Mouse (Mus musculus) T-helper 17 cell (primary cell): ENCODE measurements around the gene Vamp1.

Source experiments
- in situ Hi-C, 2 experiments: fragments of 300-600 bp; cut with MboI, MseI; formaldehyde crosslinking; loops; 1 replicate in 1 of 2; 2 replicates in 1 of 2; pipeline ENCODE4 v1.15.1; 2025; ENCODE audit warnings: high pct_unique_total_duplicates in 2 of 2

The Vamp1 gene

GRCm38 (mm10) chr6:125215148-125215954 is at the start of gene Vamp1:
TSS of gene Vamp1 (plus strand) at chr6:125215551.
- in situ Hi-C loops: no loop called here

DNA sequence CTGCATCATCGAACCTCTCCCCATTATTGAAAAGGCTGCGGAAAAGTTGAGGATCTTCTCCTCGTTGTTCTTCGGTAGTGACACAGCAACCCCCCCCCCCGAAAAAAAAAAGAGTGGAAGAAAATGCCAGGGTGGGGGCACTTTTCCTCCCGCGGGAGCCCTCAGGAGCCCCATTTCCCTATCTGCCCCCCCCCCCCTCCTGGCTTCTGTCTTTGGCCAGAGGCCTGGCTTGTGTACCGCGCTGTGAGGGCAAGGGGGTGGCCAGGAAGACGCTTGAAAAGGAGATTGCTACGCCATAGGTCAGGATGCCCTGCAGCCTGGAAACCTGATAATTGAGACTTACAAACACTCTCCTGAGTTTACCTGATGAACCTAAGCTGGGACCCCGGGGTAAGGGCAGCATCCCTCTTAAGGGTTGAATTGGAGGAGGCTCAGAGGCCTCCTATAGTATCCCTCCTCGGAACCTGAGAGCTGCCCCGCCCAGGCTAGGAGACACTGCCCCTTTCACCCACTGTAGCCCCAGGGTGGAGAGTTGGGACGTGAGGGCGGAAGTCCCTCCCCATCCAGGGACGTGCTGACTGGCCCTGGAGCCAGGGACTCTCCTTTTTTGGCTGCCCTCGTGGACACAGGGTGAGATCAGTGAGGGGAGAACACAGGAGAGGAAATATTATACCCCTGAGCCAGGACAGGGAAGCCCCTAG is 49.1 kb upstream of the Vamp1 start, which contains the start of gene Gapdh:
Gene Gapdh, minus strand, starts transcription at position 417 of the 701 bp plus-strand sequence.
- in situ Hi-C loops: no loop called here

GRCm38 (mm10) chr6:125166861-125167650 is 48.3 kb upstream of the Vamp1 start:
- in situ Hi-C loops: no loop called here

DNA sequence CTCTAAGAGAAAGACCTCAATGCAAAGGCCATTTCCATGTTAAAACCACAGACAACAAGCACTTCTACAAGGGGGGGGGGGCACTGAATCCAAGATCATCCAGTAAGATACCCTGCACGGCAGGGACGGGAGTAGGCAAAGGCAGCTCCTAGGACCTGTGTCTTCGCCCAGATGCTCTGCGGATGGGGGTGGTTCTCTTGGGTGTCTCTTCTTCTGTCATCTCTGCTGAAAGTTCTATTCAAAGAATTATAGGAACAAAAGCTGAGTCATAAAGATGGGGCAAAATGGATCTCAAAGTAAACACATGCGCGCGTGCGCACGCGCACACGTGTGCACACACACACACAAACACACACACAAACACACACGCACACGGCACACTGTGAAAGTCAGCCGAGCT is 47.3 kb upstream of the Vamp1 start:
- in situ Hi-C loops: no loop called here

DNA sequence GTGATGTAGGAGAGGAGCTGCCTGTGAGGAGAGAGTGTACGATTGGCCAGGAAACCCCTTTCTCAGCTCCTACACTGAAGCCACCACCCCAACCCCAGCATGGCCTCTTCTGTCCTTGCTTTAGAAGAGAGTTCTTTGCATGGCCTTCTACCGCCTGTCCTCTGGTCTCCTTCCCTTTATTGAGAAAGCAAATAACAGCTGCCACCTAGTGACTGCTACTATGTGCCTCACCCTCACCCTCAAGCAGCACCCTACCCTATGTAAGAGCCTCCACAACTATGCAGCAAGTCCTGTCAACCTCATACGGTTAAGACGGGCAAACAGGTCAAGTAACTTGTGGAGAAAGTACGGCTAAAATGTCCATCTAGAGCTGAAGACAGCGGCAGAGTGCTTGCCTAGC is 45.2 kb upstream of the Vamp1 start:
- in situ Hi-C loops: loop anchor here (5.0 to 10.0 kb wide), 2 partner anchors 55 to 102 kb away; no protein-coding TSS in a partner anchor

- in situ Hi-C loops: loop anchor here (5.0 to 10.0 kb wide), 2 partner anchors 58 to 100 kb away; no protein-coding TSS in a partner anchor
Observed at GRCm38 (mm10) chr6:125172474-125172873, 42.9 kb upstream of the Vamp1 start.

DNA sequence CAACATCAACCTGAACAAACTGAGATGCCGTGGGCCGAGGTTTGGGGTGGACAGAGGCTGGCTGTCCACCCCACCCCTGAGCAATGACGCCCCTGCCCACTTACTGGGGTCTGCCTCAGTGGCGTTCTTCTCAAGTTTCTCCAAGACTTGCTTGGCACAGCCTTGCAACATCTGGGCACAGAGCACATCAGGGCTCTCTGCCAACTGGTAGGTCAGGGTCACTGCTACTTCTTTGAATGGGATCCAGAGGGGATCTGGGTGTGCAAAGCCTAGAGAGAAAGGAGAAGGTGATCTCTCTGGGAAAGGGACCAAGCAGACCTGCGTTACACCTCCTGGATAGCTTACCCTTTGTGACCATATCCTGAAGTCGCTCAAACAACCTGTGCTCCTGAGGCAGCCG is 42.1 kb upstream of the Vamp1 start:
- in situ Hi-C loops: loop anchor here (5.0 to 10.0 kb wide), 2 partner anchors 58 to 99 kb away; no protein-coding TSS in a partner anchor

- in situ Hi-C loops: loop anchor here in 1 of 2 experiments (10.0 kb wide), 1 partner anchor 61 kb away; no protein-coding TSS in a partner anchor
Observed at GRCm38 (mm10) chr6:125175469-125175868, 39.9 kb upstream of the Vamp1 start.

DNA sequence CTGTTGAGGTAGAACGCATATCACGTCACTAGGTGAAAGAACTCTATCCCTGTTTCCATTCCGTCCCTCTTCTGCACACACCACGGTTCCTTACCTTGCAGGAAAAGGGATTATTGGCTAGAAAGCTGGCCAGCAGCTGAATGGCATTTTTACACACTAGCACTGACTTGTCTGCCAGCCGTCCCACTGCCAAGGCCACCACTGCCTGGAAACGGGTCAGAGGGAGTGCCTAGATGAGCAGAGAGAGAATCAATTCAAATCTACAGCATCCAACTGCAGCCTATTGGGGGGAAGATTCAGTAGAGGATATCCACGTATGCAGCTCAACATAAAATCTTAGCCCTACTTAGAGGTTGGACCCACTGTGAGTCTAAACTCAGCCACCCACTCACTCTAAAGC is 35.8 kb upstream of the Vamp1 start:
- in situ Hi-C loops: loop anchor here in 1 of 2 experiments (10.0 kb wide), 1 partner anchor 65 kb away; no protein-coding TSS in a partner anchor

DNA sequence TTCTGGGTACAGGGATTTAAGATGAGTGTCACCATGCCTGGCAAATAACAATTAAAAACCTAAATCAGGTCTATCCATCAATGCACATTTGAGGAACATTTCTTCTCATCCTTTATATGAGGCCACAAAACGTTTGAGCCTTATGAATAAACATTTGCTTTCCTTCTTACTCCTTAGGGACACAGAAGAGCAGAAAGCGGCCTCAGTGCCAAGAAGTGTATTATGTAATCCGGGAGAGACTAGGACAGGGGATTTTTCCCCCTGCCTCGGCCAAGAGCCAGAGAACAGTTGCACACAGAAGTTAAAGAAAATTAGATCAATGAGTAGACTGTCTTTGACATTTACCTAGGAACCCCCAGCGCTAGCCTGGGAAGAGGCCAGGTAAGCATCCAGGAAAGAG is 33.2 kb upstream of the Vamp1 start:
- in situ Hi-C loops: no loop called here

DNA sequence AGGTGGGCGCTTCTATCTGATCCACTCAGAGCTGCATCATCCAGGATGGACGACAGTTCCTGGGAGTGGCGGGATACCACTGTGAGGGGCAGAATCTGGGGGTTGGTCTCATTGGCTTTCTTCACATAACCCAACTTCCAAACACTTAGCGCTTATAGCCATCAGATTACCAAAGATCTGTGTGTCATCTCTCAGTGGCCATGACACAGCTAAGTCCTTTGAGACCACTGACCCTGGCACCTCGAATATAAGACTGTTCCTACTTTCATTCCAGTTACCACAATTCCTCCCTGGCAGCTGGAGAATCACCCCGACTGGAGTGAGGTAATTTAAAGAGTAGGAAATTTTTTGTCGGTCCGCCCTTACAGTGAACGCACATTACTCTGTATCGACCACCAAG is 29.1 kb upstream of the Vamp1 start:
- in situ Hi-C loops: no loop called here

GRCm38 (mm10) chr6:125190816-125191215 is 24.5 kb upstream of the Vamp1 start:
- in situ Hi-C loops: no loop called here

- in situ Hi-C loops: no loop called here
Observed at GRCm38 (mm10) chr6:125191332-125192015, 23.9 kb upstream of the Vamp1 start, which contains the start of the genes Ncapd2 and Mrpl51. TSS of gene Ncapd2 (minus strand) at chr6:125191701. TSS of gene Mrpl51 (plus strand) at chr6:125191801.

DNA sequence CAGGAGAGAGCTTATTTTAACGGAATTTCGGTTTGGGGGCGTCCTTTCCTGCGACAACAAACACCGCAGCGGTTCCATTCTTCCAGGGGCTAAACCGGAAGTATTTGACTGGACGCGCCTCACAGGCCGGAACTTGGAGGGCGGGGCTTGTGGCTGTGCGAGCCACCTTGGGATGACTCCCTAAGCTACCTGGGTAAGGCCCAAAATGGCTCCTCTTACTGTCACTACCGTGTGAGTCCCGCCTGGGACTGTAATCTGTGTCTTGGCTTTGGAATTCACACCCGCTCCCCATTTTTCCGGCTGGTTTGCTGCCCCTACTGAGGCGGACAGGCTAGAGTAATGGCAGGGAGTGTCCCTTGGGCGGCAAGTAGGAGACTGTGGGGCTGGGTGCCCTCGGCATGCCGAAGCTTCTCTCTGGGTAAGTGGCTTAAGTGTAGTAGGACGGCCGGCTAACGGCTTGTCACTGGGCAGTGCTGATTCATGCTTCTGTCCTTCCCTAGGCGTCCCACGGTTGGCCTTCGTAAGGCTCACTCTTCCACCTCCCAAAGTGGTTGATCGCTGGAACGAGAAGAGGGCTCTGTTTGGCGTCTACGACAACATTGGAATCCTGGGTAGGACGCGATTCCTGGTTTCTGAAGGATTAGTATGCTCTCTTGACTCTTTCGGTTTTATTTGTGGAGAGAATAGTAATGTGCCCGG is 23.2 kb upstream of the Vamp1 start:
- in situ Hi-C loops: no loop called here

DNA sequence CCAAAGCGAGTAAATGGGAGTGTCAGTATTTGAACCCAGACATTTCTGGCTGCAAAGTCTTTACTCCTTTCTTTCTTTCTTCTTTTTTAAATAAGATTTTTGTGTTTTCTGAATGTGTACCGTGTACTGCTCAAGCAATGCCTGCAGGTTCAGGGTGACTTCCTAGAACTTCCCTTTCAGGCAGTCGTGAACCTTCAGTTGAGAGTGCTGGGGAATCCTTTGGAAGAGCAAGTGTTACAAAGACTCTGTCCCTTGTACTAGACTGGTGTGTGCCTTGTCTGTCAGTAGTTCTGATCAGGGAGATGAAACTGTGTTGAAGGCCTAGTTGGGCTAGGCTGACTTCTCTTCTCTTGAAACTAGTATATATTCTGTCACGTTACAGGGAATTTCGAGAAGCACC is 22.5 kb upstream of the Vamp1 start:
- in situ Hi-C loops: no loop called here

- in situ Hi-C loops: no loop called here
Observed at GRCm38 (mm10) chr6:125193390-125193789, 22.0 kb upstream of the Vamp1 start.

DNA sequence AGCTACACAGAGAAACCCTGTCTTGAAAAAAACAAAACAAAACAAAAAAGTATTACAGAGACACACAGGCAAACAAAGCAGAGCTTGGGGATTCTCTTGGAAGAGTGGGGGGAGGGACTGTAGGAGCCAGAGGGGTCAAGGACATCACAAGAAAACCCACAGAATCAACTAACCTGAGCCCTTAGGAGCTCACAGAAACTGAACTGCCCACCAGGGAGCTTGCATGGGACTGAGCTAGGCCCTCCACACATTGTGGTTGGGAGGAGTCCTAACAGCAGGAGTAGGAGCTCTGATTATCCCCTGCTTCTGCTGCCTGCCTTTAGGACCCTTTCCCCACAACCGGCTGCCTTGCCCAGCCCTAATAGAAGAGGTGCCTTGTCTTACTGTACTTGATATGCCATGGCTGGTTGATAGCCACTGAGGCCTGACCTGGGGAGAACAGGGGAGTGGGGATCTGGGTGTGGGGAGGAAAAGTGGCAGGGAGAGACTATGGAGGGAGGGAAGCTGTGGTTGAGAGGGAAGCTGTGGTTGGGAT is 19.7 kb upstream of the Vamp1 start:
- in situ Hi-C loops: no loop called here

- in situ Hi-C loops: no loop called here
Observed at GRCm38 (mm10) chr6:125196301-125196700, 19.1 kb upstream of the Vamp1 start.

DNA sequence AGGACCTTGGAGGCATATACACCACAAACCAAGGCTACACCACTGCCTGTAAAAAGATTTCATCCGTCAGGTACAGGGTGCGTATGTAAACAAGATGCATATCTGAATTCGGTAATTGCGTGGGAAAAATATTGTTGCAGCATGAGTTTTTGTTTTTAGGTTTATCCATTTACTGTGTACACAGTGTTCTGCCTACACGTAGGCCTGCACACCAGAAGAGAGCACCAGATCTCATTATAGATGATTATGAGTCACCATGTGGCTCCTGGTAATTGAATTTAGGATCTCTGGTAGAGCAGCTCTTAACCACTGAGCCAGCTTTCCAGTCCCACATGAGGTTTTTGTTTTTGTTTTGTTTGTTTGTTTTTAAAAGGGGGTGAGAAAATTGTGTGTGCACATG is 18.2 kb upstream of the Vamp1 start:
- in situ Hi-C loops: no loop called here

DNA sequence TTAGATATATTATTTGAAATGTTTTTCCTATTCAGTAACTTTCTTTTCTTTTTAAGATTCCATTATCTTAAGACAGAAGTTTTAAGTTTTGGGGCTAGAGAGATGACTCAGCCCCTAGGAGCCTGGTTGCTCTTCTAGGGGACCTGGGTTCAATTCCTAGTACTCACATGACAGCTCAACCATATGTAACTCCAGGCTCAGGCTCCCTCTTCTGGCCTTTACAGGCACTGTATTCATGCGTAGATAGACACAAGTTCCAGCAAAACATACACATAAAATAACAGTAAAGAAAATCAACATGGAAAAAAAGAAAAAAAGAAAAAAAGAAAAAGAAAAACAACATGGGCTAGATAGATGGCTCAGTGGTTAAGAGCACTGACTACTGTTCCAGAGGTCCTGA is 4.9 kb upstream of the Vamp1 start:
- in situ Hi-C loops: no loop called here
